Mouse (Mus musculus) macrophage (primary cell): ENCODE results near the gene Edc4. TPM values are rescaled to one million over a fixed set of nuclear protein-coding genes. Genes with fewer than 3 reads are reported as not detected.
A peak's percentile ranks its signal among the peaks of the same experiment; 100 is the strongest.
"Not testable (repeated sequence)": the region's sequence is repeated elsewhere in the genome, so short reads cannot be mapped to it uniquely, and the experiment has no call there.

ENCODE experiments used
- H3K27ac ChIP-seq: fragments of 350-480 bp; formaldehyde crosslinking; 2 replicates; pipeline ENCODE4 v1.9.0; 2021
- H3K36me3 ChIP-seq: fragments of 350-480 bp; formaldehyde crosslinking; 2 replicates; pipeline ENCODE4 v1.9.0; 2021; ENCODE audit errors: inconsistent target
- H3K4me3 ChIP-seq: fragments of 350-480 bp; formaldehyde crosslinking; 2 replicates; pipeline ENCODE4 v1.9.0; 2021; ENCODE audit errors: inconsistent target
- H3K79me2 ChIP-seq: fragments of 350-480 bp; formaldehyde crosslinking; 2 replicates; pipeline ENCODE4 v1.9.0; 2021; ENCODE audit errors: inconsistent target
- WGBS: methylation state at CpG from one replicate; pipeline ENCODE4 v1.1.7; 2026; ENCODE audit warnings: inconsistent platforms; ENCODE audit not compliant: missing documents; 5-methylcytosine and 5-hydroxymethylcytosine counted together
- polyA plus RNA-seq: library from polyadenylated mRNA; stranded (reverse); fragments of 250-400 nt; gene quantifications from 3 replicates; pipeline ENCODE4 v1.2.4, GENCODE M21; 2018; ENCODE audit warnings: inconsistent platforms
- total RNA-seq, 78 experiments: library from RNA; depleted of rRNA; stranded (reverse); fragments of 250-400 nt; gene quantifications; 1 replicate in 9 of 78; 2 replicates in 24 of 78; 3 replicates in 43 of 78; 4 replicates in 2 of 78; pipeline ENCODE4 v1.2.4; 2018; ENCODE audit warnings: inconsistent platforms in 56 of 78

Gene Edc4
- 100 to 1,000 TPM in 3 of 26 experiments, 10 to 100 TPM in 23; 50.8 to 147 (median 78.8) TPM for total RNA-seq (2018; cell fraction: chromatin; rRNA removed)
- total RNA-seq (2018; cell fraction: cytosol; rRNA removed), result 10 to 100 TPM; 10.9 to 22.4 (median 16.1) TPM
- 10 to 100 TPM; 21.9 to 58.6 (median 36.2) TPM for total RNA-seq (2018; cell fraction: nucleus; rRNA removed)
- polyA plus RNA-seq, result 12.6 to 19.5 TPM (median 14.6 TPM) in 3 replicates

- Histone ChIP-seq H3K36me3 (peaks cover 42% of the 10 kb centered on the region; the same call in 1 of the 2 replicates), H3K4me3 (peak within 1 kb of the TSS; percentile 95), H3K27ac (peak within 1 kb of the TSS; percentile 32), H3K79me2 (peaks cover 33% of the 10 kb centered on the region)
- 1% methylated on average over 45 of the region's 45 CpGs for WGBS
Measured at GRCm38 (mm10) chr8:105880754-105881520, at the start of gene Edc4. Gene Edc4, plus strand, starts transcription at chr8:105880881.

- 92% methylated on average over 2 of the region's 2 CpGs for WGBS
- not testable (repeated sequence) for H3K27ac ChIP-seq, H3K36me3 ChIP-seq, H3K79me2 ChIP-seq, H3K4me3 ChIP-seq
Measured at GRCm38 (mm10) chr8:105833740-105834139, 46.9 kb upstream of the Edc4 start.

GRCm38 (mm10) chr8:105835318-105835717 is 45.4 kb upstream of the Edc4 start:
- no peaks in the 10 kb centered on the region for H3K36me3 ChIP-seq
- H3K27ac ChIP-seq, result no peak overlapping the region
- WGBS, result 30% methylated on average over 8 of the region's 11 CpGs
- H3K79me2 ChIP-seq, result no peaks in the 10 kb centered on the region
- H3K4me3 ChIP-seq, result no peak overlapping the region

GRCm38 (mm10) chr8:105836991-105837390 is 43.7 kb upstream of the Edc4 start:
- 79% methylated on average over 6 of the region's 6 CpGs for WGBS
- Histone ChIP-seq H3K36me3 (no peaks in the 10 kb centered on the region), H3K79me2 (no peaks in the 10 kb centered on the region), H3K4me3 (no peak overlapping the region), H3K27ac (no peak overlapping the region)

GRCm38 (mm10) chr8:105839209-105839608 is 41.5 kb upstream of the Edc4 start:
- Histone ChIP-seq H3K79me2 (no peaks in the 10 kb centered on the region), H3K27ac (no peak overlapping the region), H3K4me3 (no peak overlapping the region), H3K36me3 (peaks cover 5% of the 10 kb centered on the region; the same call in 1 of the 2 replicates)
- WGBS, result 72% methylated on average over 5 of the region's 5 CpGs

GRCm38 (mm10) chr8:105846678-105847077 is 34.0 kb upstream of the Edc4 start:
- no peak overlapping the region for H3K27ac ChIP-seq
- 53% methylated on average over 11 of the region's 11 CpGs for WGBS
- H3K36me3 ChIP-seq, result peaks cover 35% of the 10 kb centered on the region; the same call in 1 of the 2 replicates
- no peaks in the 10 kb centered on the region; the same call in 1 of the 2 replicates for H3K79me2 ChIP-seq
- no peak overlapping the region for H3K4me3 ChIP-seq

- H3K27ac ChIP-seq, result no peak overlapping the region
- H3K79me2 ChIP-seq, result no peaks in the 10 kb centered on the region; the same call in 1 of the 2 replicates
- peaks cover 22% of the 10 kb centered on the region; the same call in 1 of the 2 replicates for H3K36me3 ChIP-seq
- WGBS, result 97% methylated on average over 3 of the region's 4 CpGs
- no peak overlapping the region for H3K4me3 ChIP-seq
Measured at GRCm38 (mm10) chr8:105850014-105850413, 30.7 kb upstream of the Edc4 start.

GRCm38 (mm10) chr8:105850611-105851010 is 30.1 kb upstream of the Edc4 start:
- H3K27ac ChIP-seq, result no peak overlapping the region
- H3K79me2 ChIP-seq, result peaks cover 1% of the 10 kb centered on the region; the same call in 1 of the 2 replicates
- WGBS, result 97% methylated on average over 7 of the region's 7 CpGs
- H3K4me3 ChIP-seq, result no peak overlapping the region
- H3K36me3 ChIP-seq, result peaks cover 18% of the 10 kb centered on the region; the same call in 1 of the 2 replicates

GRCm38 (mm10) chr8:105851651-105852143 is 29.0 kb upstream of the Edc4 start:
- Histone ChIP-seq H3K79me2 (peaks cover 12% of the 10 kb centered on the region), H3K27ac (peak overlapping the region; percentile 48), H3K4me3 (peak overlapping the region; percentile 91), H3K36me3 (peaks cover 18% of the 10 kb centered on the region; the same call in 1 of the 2 replicates)
- 2% methylated on average over 34 of the region's 34 CpGs for WGBS

GRCm38 (mm10) chr8:105852146-105852729 is 28.4 kb upstream of the Edc4 start:
- H3K27ac ChIP-seq, result no peak overlapping the region
- 86% methylated on average over 12 of the region's 12 CpGs for WGBS
- H3K79me2 ChIP-seq, result peaks cover 17% of the 10 kb centered on the region
- H3K4me3 ChIP-seq, result peak overlapping the region; percentile 91
- peaks cover 15% of the 10 kb centered on the region; the same call in 1 of the 2 replicates for H3K36me3 ChIP-seq

GRCm38 (mm10) chr8:105853178-105853577 is 27.5 kb upstream of the Edc4 start, which contains the start of gene Cenpt:
Gene Cenpt, minus strand, starts transcription at chr8:105853278.
- Histone ChIP-seq H3K79me2 (peaks cover 27% of the 10 kb centered on the region), H3K4me3 (peak within 1 kb of the TSS; percentile 91), H3K36me3 (peaks cover 8% of the 10 kb centered on the region; the same call in 1 of the 2 replicates), H3K27ac (no peak within 1 kb of the TSS)
- 93% methylated on average over 3 of the region's 3 CpGs for WGBS

GRCm38 (mm10) chr8:105854303-105854702 is 26.4 kb upstream of the Edc4 start:
- H3K27ac ChIP-seq, result peak overlapping the region; percentile 90; the same call in 1 of the 2 replicates

GRCm38 (mm10) chr8:105854715-105855216 is 25.9 kb upstream of the Edc4 start, which contains the start of gene Thap11:
Gene Thap11, plus strand, starts transcription at chr8:105855132.
- H3K4me3 ChIP-seq, result peak within 1 kb of the TSS; percentile 59
- peaks cover 27% of the 10 kb centered on the region for H3K79me2 ChIP-seq
- H3K36me3 ChIP-seq, result no peaks in the 10 kb centered on the region
- WGBS, result 1% methylated on average over 43 of the region's 43 CpGs
- H3K27ac ChIP-seq, result peak within 1 kb of the TSS; percentile 90

More at GRCm38 (mm10) chr8:105854303-105854702, 26.4 kb upstream of the Edc4 start:
- Histone ChIP-seq H3K79me2 (peaks cover 27% of the 10 kb centered on the region), H3K36me3 (no peaks in the 10 kb centered on the region), H3K4me3 (peak overlapping the region; percentile 59; the same call in 1 of the 2 replicates)
- 41% methylated on average over 8 of the region's 8 CpGs for WGBS
